Mouse (Mus musculus) small intestine, adult 2 months (tissue): ENCODE measurements around the gene M1ap. TPM values are rescaled to one million over a fixed set of nuclear protein-coding genes. Genes with fewer than 3 reads are reported as not detected.

Source experiments
- H3K27ac ChIP-seq: fragments of 200-500 bp; 2 replicates; pipeline ENCODE4 v1.5.1; 2012; ENCODE audit warnings: low read depth, low read length, control low read depth, inconsistent platforms; ENCODE audit not compliant: insufficient read depth
- H3K27me3 ChIP-seq: fragments of 200-500 bp; 2 replicates; pipeline ENCODE4 v1.6.1; 2012; ENCODE audit warnings: mild to moderate bottlenecking, moderate library complexity, low read length, inconsistent platforms; ENCODE audit not compliant: control insufficient read depth, insufficient read depth
- H3K36me3 ChIP-seq: fragments of 200-500 bp; 2 replicates; pipeline ENCODE4 v1.6.1; 2012; ENCODE audit warnings: mild to moderate bottlenecking, low read length, control low read depth, inconsistent platforms; ENCODE audit not compliant: control insufficient read depth, insufficient read depth
- H3K4me1 ChIP-seq: fragments of 200-500 bp; 2 replicates; pipeline ENCODE4 v1.6.1; 2012; ENCODE audit warnings: low read length, inconsistent platforms, mixed read lengths; ENCODE audit not compliant: control insufficient read depth, insufficient read depth, insufficient read length
- H3K4me3 ChIP-seq: fragments of 200-500 bp; 2 replicates; pipeline ENCODE4 v1.5.1; 2012; ENCODE audit warnings: low read depth, mild to moderate bottlenecking, control low read depth, inconsistent platforms, low read length, moderate library complexity
- CTCF ChIP-seq: fragments of 200-500 bp; IDR thresholded peaks from 2 replicates; pipeline ENCODE4 v1.5.1; 2012; ENCODE audit warnings: low read depth, mild to moderate bottlenecking, control low read depth, inconsistent platforms, low read length, moderate library complexity, mixed read lengths; ENCODE audit not compliant: insufficient replicate concordance, insufficient read length; ENCODE audit errors: extremely low read depth
- POLR2A ChIP-seq: fragments of 200-500 bp; IDR thresholded peaks from 2 replicates; pipeline ENCODE4 v1.6.1; 2012; ENCODE audit warnings: low read depth, mild to moderate bottlenecking, control low read depth, inconsistent platforms, low read length, moderate library complexity
- WGBS: fragments of 180-500 bp; shearing (Covaris S2); methylation state at CpG from one replicate; pipeline ENCODE4 v1.1.7; 2018; 5-methylcytosine and 5-hydroxymethylcytosine counted together
- polyA plus RNA-seq: library from polyadenylated mRNA; depleted of rRNA; stranded (reverse); fragments of >200 nt; gene quantifications from 2 replicates; pipeline ENCODE4 v1.2.3, GENCODE M21; 2012; rRNA removed

The M1ap gene
- 0.06 and 1.3 TPM in 2 replicates for polyA plus RNA-seq

- Histone ChIP-seq H3K27me3 (no peaks in the 10 kb centered on the region), H3K4me3 (no peak within 1 kb of the TSS), H3K4me1 (no peaks in the 10 kb centered on the region), H3K27ac (no peak within 1 kb of the TSS), H3K36me3 (no peaks in the 10 kb centered on the region)
- 73% methylated on average over 14 of the region's 14 CpGs for WGBS
- TF ChIP-seq POLR2A (no peak), CTCF (no peak)
Measured at GRCm38 (mm10) chr6:82946651-82947050, at the start of gene M1ap. TSS of gene M1ap (plus strand) at chr6:82946902.

- WGBS: 69% methylated on average over 3 of the region's 3 CpGs
- Histone ChIP-seq H3K27me3 (no peaks in the 10 kb centered on the region), H3K4me1 (peaks cover 11% of the 10 kb centered on the region; the same call in 1 of the 2 replicates), H3K36me3 (no peaks in the 10 kb centered on the region), H3K4me3 (no peak overlapping the region), H3K27ac (no peak overlapping the region)
- TF ChIP-seq CTCF (no peak), POLR2A (no peak)
Measured at GRCm38 (mm10) chr6:82897311-82897710, 49.4 kb upstream of the M1ap start.

- Histone ChIP-seq H3K4me3 (no peak overlapping the region), H3K27ac (no peak overlapping the region), H3K36me3 (no peaks in the 10 kb centered on the region), H3K4me1 (peaks cover 11% of the 10 kb centered on the region; the same call in 1 of the 2 replicates), H3K27me3 (no peaks in the 10 kb centered on the region)
- WGBS: 74% methylated on average over 4 of the region's 4 CpGs
- TF ChIP-seq CTCF: no peak
- no peak for TF ChIP-seq POLR2A
Measured at GRCm38 (mm10) chr6:82898227-82898626, 48.5 kb upstream of the M1ap start.

GRCm38 (mm10) chr6:82898745-82899144 lies 48.0 kb upstream of the M1ap start:
- Histone ChIP-seq H3K4me1 (peaks cover 11% of the 10 kb centered on the region; the same call in 1 of the 2 replicates), H3K27me3 (no peaks in the 10 kb centered on the region), H3K36me3 (no peaks in the 10 kb centered on the region), H3K27ac (no peak overlapping the region), H3K4me3 (no peak overlapping the region)
- WGBS: 49% methylated on average over 4 of the region's 4 CpGs
- TF ChIP-seq POLR2A: no peak
- TF ChIP-seq CTCF: no peak

GRCm38 (mm10) chr6:82902559-82902958 lies 44.1 kb upstream of the M1ap start:
- Histone ChIP-seq H3K36me3 (no peaks in the 10 kb centered on the region), H3K27me3 (no peaks in the 10 kb centered on the region), H3K4me1 (peaks cover 11% of the 10 kb centered on the region; the same call in 1 of the 2 replicates), H3K27ac (no peak overlapping the region), H3K4me3 (no peak overlapping the region)
- TF ChIP-seq POLR2A (no peak), CTCF (no peak)
- WGBS: 13% methylated on average over 8 of the region's 8 CpGs

- 83% methylated on average over 3 of the region's 3 CpGs for WGBS
- TF ChIP-seq POLR2A: no peak
- no peak for TF ChIP-seq CTCF
Measured at GRCm38 (mm10) chr6:82906985-82907384, 39.7 kb upstream of the M1ap start.

GRCm38 (mm10) chr6:82908034-82908433 lies 38.7 kb upstream of the M1ap start:
- H3K27ac ChIP-seq: no peak overlapping the region
- no peak overlapping the region for H3K4me3 ChIP-seq
- 72% methylated on average over 8 of the region's 8 CpGs for WGBS
- no peaks in the 10 kb centered on the region for H3K4me1 ChIP-seq
- H3K27me3 ChIP-seq: no peaks in the 10 kb centered on the region
- TF ChIP-seq CTCF (no peak), POLR2A (no peak)
- no peaks in the 10 kb centered on the region for H3K36me3 ChIP-seq

More at GRCm38 (mm10) chr6:82906985-82907384, 39.7 kb upstream of the M1ap start:
- Histone ChIP-seq H3K4me3 (no peak overlapping the region), H3K27me3 (no peaks in the 10 kb centered on the region), H3K27ac (no peak overlapping the region), H3K36me3 (no peaks in the 10 kb centered on the region), H3K4me1 (no peaks in the 10 kb centered on the region)
